Mouse (Mus musculus) embryonic fibroblast, embryonic 13.5 days (primary cell): ENCODE measurements around the gene Blm. TPM values are rescaled to one million over a fixed set of nuclear protein-coding genes. Genes with fewer than 3 reads are reported as not detected.

Experiments used
- H3K27ac ChIP-seq: 2 replicates; pipeline ENCODE4 v1.5.1; 2012; ENCODE audit warnings: low read length, control low read depth, inconsistent platforms; ENCODE audit not compliant: insufficient read depth
- H3K4me1 ChIP-seq: 2 replicates; pipeline ENCODE4 v1.6.1; 2011; ENCODE audit warnings: low read length; ENCODE audit not compliant: control insufficient read depth, insufficient read depth
- H3K4me3 ChIP-seq: 2 replicates; pipeline ENCODE4 v1.5.1; 2011; ENCODE audit warnings: mild to moderate bottlenecking, control low read depth, low read length; ENCODE audit not compliant: insufficient read depth
- CTCF ChIP-seq: IDR thresholded peaks from 2 replicates; pipeline ENCODE4 v1.5.1; 2011; ENCODE audit warnings: mild to moderate bottlenecking, control low read depth, low read length, moderate library complexity, borderline replicate concordance; ENCODE audit not compliant: insufficient read depth
- POLR2A ChIP-seq: IDR thresholded peaks from 2 replicates; pipeline ENCODE4 v1.6.1; 2011; ENCODE audit warnings: low read depth, mild to moderate bottlenecking, control low read depth, low read length, moderate library complexity
- polyA plus RNA-seq: library from polyadenylated mRNA; stranded (reverse); fragments of >200 nt; gene quantifications from 2 replicates; pipeline ENCODE4 v1.2.4, GENCODE M21; 2011; ENCODE audit warnings: low read depth; ENCODE audit not compliant: missing spikeins, insufficient read length

Gene Blm
- polyA plus RNA-seq, 1 experiment: 25.0 TPM

DNA sequence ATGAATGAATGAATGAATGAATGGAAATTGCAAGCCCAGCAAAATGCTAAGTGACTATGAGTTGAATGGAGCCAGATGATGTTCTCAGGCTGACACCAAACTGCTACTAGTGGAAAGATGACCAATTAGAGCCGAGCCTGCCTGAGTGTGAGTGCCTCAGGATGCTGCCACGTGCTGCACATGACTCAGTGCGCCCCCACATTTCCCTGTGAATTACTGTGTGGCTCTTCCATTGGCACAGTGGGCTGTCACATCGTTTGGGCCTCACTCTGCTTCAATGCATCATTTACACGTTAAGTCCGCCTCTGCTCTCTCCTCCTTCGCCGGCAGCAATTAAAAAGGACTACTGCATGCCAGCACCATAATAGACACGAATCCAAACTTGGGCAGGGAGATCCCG, 122.6 kb downstream of the Blm start:
- TF ChIP-seq POLR2A: no peak
- TF ChIP-seq CTCF: no peak

DNA sequence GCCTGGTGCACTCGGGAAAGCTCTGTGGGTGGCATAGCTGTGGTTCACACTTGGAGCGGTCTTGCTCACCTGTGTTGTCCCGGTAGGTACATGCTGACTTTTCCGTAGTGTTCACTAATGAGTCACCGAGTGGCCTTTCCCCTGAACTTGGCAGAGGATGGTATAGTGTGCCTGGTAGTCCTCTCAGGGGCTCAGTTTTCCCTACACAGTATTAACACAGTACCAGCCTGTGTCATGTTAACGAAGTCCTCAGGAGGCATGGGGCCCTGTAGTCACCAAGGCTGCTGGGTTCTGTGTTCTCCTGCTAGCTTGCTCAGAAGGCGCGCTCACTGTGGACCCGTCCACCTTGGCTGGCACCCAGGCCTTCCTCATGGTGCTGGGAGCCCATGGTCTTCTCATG, 124.5 kb downstream of the Blm start:
- Histone ChIP-seq H3K4me3 (no peak overlapping the region), H3K4me1 (no peaks in the 10 kb centered on the region), H3K27ac (no peak overlapping the region)
- TF ChIP-seq POLR2A: no peak
- no peak for TF ChIP-seq CTCF

More for the DNA sequence above, 122.6 kb downstream of the Blm start:
- no peak overlapping the region for H3K4me3 ChIP-seq
- no peaks in the 10 kb centered on the region for H3K4me1 ChIP-seq
- no peak overlapping the region for H3K27ac ChIP-seq

DNA sequence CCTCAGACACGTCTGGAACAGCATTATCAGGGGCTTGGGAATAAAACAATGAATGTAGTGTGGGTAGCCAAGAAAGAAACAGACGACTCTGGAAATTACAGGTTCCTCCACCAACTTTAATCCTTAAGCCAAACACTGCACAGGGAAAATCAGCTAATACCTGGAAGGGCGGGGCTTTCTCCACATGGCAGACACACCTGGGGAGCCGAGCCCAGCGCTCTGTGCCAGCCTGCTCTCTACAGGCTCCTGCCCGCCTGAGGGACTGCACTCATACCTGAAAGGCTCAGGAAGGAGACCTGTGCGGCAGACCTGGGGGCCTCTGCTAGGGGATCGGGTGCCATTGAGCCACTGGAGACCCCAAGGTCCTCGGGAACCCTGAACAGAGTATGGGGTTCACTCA, 127.2 kb downstream of the Blm start:
- no peak for TF ChIP-seq CTCF
- TF ChIP-seq POLR2A: no peak

GRCm38 (mm10) chr7:80406186-80406585, 128.7 kb downstream of the Blm start:
- Histone ChIP-seq H3K27ac (no peak overlapping the region), H3K4me1 (peaks cover 10% of the 10 kb centered on the region), H3K4me3 (no peak overlapping the region)
- no peak for TF ChIP-seq CTCF
- no peak for TF ChIP-seq POLR2A

More for the DNA sequence above, 127.2 kb downstream of the Blm start:
- peaks cover 10% of the 10 kb centered on the region for H3K4me1 ChIP-seq
- H3K4me3 ChIP-seq: no peak overlapping the region
- no peak overlapping the region for H3K27ac ChIP-seq

- Histone ChIP-seq H3K4me1 (peaks cover 10% of the 10 kb centered on the region), H3K27ac (peak within 1 kb of the TSS; percentile 80), H3K4me3 (no peak within 1 kb of the TSS)
- TF ChIP-seq CTCF (no peak), POLR2A (no peak)
Observed at GRCm38 (mm10) chr7:80405188-80405695, 129.7 kb downstream of the Blm start, which contains the start of gene Furin. Gene Furin, minus strand, starts transcription at chr7:80405436.

Other genes with a start within 250 kb of the Blm start
- 94.6 and 124 TPM in 2 replicates for gene Prc1, start 240.7 kb downstream of the Blm start, polyA plus RNA-seq
- gene Rccd1, start 210.7 kb downstream of the Blm start, polyA plus RNA-seq: 11.8 and 19.0 TPM in 2 replicates
- 34.4 and 46.6 TPM in 2 replicates for gene Unc45a, start 194.1 kb downstream of the Blm start, polyA plus RNA-seq
- gene Hddc3, start 192.0 kb downstream of the Blm start, polyA plus RNA-seq: 12.2 and 15.4 TPM in 2 replicates
- 47.6 and 55.1 TPM in 2 replicates for gene Man2a2, start 163.7 kb downstream of the Blm start, polyA plus RNA-seq
- 7.5 and 7.9 TPM in 2 replicates for gene Fes, start 147.2 kb downstream of the Blm start, polyA plus RNA-seq
- 71.5 and 83.7 TPM in 2 replicates for gene Furin, start 129.7 kb downstream of the Blm start, polyA plus RNA-seq
- gene Crtc3, start 153.8 kb upstream of the Blm start, polyA plus RNA-seq: 21.6 and 27.7 TPM in 2 replicates